Mouse (Mus musculus) lung, adult 2 months (tissue): ENCODE data around the gene Cog8.

Source experiments
- CTCF ChIP-seq: fragments of 200-500 bp; IDR thresholded peaks from 2 replicates; pipeline ENCODE4 v1.5.1; 2011; ENCODE audit warnings: mild to moderate bottlenecking, low read length, control low read depth; ENCODE audit not compliant: insufficient read depth
- POLR2A ChIP-seq: fragments of 200-500 bp; IDR thresholded peaks from 2 replicates; pipeline ENCODE4 v1.6.1; 2011; ENCODE audit warnings: low read depth, mild to moderate bottlenecking, control low read depth, low read length, borderline replicate concordance; ENCODE audit errors: extremely low read depth

DNA sequence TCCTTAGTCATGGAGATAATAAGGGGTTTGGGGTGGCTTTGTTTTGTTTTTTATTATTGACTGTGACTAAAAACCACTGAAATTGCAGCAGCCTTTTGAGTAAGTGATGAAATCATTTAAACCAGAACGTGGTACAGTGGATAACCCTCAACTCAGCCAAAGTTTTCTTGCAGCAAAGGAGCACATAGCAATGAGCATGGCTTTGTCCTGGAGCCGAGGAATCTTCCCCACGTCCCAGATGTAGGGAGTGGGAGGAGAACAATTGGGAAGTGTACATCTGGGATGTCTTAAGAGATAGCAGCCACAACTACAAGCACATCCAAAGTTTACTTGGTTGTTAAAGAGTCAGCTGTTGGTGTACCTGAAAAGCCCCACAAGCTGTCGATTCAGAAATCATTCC is 59.1 kb downstream of the Cog8 start:
- no peak for TF ChIP-seq CTCF
- no peak for TF ChIP-seq POLR2A
